Mouse (Mus musculus) T-helper 1 cell (primary cell): ENCODE data around the gene Dsel.

ENCODE experiments used
- in situ Hi-C: fragments of 300-600 bp; cut with MboI, MseI; formaldehyde crosslinking; loops from one replicate; pipeline ENCODE4 v1.15.1; 2025; ENCODE audit warnings: high pct_unique_total_duplicates

Gene Dsel

GRCm38 (mm10) chr1:111864779-111865165 is at the start of gene Dsel:
Gene Dsel, minus strand, starts transcription at chr1:111864918.
- in situ Hi-C loops: no loop called here

GRCm38 (mm10) chr1:111911424-111911823 is 46.7 kb upstream of the Dsel start:
- in situ Hi-C loops: no loop called here

DNA sequence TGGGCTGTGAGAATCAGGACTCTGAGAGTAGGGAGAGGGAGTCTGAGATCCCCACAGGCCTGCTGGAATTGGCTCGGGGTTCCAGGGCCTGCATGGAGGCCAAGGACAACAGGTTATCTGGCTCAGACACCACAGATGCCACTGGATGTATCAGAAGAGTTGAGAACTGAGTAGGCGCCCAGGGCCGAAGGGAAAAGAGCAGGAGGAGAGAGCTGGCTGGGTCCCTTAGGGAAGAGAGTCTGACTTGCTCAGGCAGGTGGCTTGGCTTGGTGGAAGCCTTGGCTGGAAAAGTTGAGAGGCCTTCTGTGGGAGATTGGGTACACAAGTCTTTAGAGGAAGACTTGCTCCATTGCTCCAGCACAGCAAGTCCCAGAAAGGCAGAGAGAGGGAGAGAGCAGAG is 18.6 kb upstream of the Dsel start:
- in situ Hi-C loops: no loop called here

GRCm38 (mm10) chr1:111875784-111876183 is 11.1 kb upstream of the Dsel start:
- in situ Hi-C loops: no loop called here

DNA sequence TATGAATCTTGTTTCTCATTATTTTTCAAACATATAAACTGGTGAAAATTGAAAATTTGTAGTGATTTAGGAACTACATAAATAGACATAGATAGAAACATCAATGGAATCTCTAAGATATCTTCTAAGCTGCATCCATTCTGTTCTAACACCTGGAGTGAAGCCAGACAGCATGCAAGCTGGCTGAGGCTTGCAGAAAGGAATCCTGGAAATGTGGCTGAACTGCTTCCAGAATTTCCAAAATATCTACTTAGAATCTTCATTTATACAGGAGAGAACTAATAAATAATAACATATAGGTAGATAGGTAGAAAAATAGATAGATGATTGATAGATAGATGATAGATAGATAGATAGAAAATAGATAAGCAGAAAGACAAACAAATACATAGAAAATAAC is 8.5 kb upstream of the Dsel start:
- in situ Hi-C loops: no loop called here

GRCm38 (mm10) chr1:111865467-111865866 is 749 bp upstream of the Dsel start:
- in situ Hi-C loops: no loop called here

GRCm38 (mm10) chr1:111864063-111864778 is 497 bp downstream of the Dsel start:
- in situ Hi-C loops: no loop called here

- in situ Hi-C loops: no loop called here
These were observed 6.9 kb downstream of the Dsel start for GRCm38 (mm10) chr1:111857852-111858251.

- in situ Hi-C loops: no loop called here
These were observed 12.3 kb downstream of the Dsel start for GRCm38 (mm10) chr1:111852439-111852838.

DNA sequence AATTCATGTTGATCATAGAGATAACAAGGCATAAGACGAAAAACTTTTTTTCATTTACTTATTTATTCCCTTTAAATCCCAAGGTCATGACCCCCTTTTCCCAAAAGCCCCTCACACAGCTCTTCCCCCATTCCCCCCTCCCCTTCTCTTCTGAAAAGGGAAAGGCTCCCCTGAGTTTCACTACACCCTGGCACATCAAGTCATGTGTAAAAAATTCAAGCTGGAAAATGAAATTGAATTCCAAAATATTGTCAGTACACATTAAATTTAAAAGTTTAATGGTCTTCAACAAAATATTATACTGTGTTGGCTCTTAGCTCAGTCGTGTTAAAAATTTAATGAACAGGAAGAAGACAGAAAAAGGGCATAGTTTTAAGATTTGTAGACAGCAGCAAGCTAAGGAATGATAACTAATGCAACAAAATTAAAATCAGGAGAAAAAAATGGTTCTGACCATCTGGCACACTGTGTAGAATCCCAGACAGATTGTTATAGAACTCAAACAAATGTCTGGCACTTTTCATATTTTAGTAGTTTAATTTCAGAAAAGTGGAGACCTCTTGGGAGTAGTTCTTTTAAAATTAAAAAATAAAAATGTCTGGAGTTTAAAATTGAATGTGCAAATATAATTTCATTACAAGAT is 31.0 kb downstream of the Dsel start:
- in situ Hi-C loops: no loop called here
